Mouse (Mus musculus) testis, adult 2 months (tissue): Measurements from ENCODE around the gene Gm10799. TPM values are rescaled to one million over a fixed set of nuclear protein-coding genes. Genes with fewer than 3 reads are reported as not detected.

ENCODE experiments used
- H3K27ac ChIP-seq: fragments of 200-500 bp; 2 replicates; pipeline ENCODE4 v1.5.1; 2012; ENCODE audit warnings: low read depth, low read length; ENCODE audit not compliant: control insufficient read depth, insufficient read depth
- H3K27me3 ChIP-seq: fragments of 200-500 bp; 2 replicates; pipeline ENCODE4 v1.6.1; 2012; ENCODE audit warnings: mild to moderate bottlenecking, low read length, moderate library complexity; ENCODE audit not compliant: control insufficient read depth, insufficient read depth
- H3K36me3 ChIP-seq: fragments of 200-500 bp; 2 replicates; pipeline ENCODE4 v1.6.1; 2012; ENCODE audit warnings: mild to moderate bottlenecking, low read length; ENCODE audit not compliant: control insufficient read depth, insufficient read depth
- H3K4me1 ChIP-seq: fragments of 200-500 bp; 2 replicates; pipeline ENCODE4 v1.6.1; 2012; ENCODE audit warnings: low read length; ENCODE audit not compliant: control insufficient read depth, insufficient read depth
- H3K4me3 ChIP-seq: fragments of 200-500 bp; 2 replicates; pipeline ENCODE4 v1.5.1; 2012; ENCODE audit warnings: low read depth, mild to moderate bottlenecking, low read length, moderate library complexity, mixed read lengths; ENCODE audit not compliant: control insufficient read depth
- CTCF ChIP-seq: fragments of 200-500 bp; IDR thresholded peaks from 2 replicates; pipeline ENCODE4 v1.5.1; 2012; ENCODE audit warnings: low read depth, mild to moderate bottlenecking, inconsistent platforms, low read length, moderate library complexity; ENCODE audit not compliant: control insufficient read depth, insufficient read depth, insufficient replicate concordance
- POLR2A ChIP-seq: fragments of 200-500 bp; IDR thresholded peaks from 2 replicates; pipeline ENCODE4 v1.6.1; 2012; ENCODE audit warnings: low read depth, mild to moderate bottlenecking, inconsistent platforms, low read length, moderate library complexity; ENCODE audit not compliant: control insufficient read depth
- polyA plus RNA-seq: library from polyadenylated mRNA; depleted of rRNA; stranded (reverse); fragments of >200 nt; gene quantifications from 2 replicates; pipeline ENCODE4 v1.2.3, GENCODE M21; 2012; rRNA removed

Gene Gm10799
- polyA plus RNA-seq, 1 experiment, result not detected

GRCm38 (mm10) chr2:104032056-104032455 is 36.3 kb downstream of the Gm10799 start:
- Histone ChIP-seq H3K27me3 (no peaks in the 10 kb centered on the region), H3K4me1 (peaks cover 7% of the 10 kb centered on the region), H3K36me3 (peaks cover 6% of the 10 kb centered on the region), H3K4me3 (no peak overlapping the region), H3K27ac (no peak overlapping the region)
- TF ChIP-seq POLR2A (no peak), CTCF (no peak)

- no peak for TF ChIP-seq POLR2A
- TF ChIP-seq CTCF, result no peak
- no peaks in the 10 kb centered on the region for H3K27me3 ChIP-seq
- peaks cover 5% of the 10 kb centered on the region for H3K36me3 ChIP-seq
Measured at GRCm38 (mm10) chr2:104030381-104030780, 38.0 kb downstream of the Gm10799 start.

GRCm38 (mm10) chr2:104029074-104029473 is 39.3 kb downstream of the Gm10799 start:
- no peak overlapping the region for H3K27ac ChIP-seq
- peaks cover 7% of the 10 kb centered on the region for H3K4me1 ChIP-seq
- peaks cover 3% of the 10 kb centered on the region for H3K36me3 ChIP-seq
- TF ChIP-seq POLR2A (no peak), CTCF (no peak)
- H3K27me3 ChIP-seq, result no peaks in the 10 kb centered on the region
- H3K4me3 ChIP-seq, result no peak overlapping the region

More at GRCm38 (mm10) chr2:104030381-104030780, 38.0 kb downstream of the Gm10799 start:
- Histone ChIP-seq H3K4me1 (peaks cover 7% of the 10 kb centered on the region), H3K4me3 (no peak overlapping the region), H3K27ac (no peak overlapping the region)

GRCm38 (mm10) chr2:104028139-104028723 is 40.1 kb downstream of the Gm10799 start, which contains the start of gene 4931422A03Rik:
Gene 4931422A03Rik (minus strand): TSS chr2:104028361.
- peak within 1 kb of the TSS; percentile 99 for H3K4me3 ChIP-seq
- no peak for TF ChIP-seq CTCF
- peak; percentile 34; the same call in 1 of the 2 replicates for TF ChIP-seq POLR2A
- H3K27ac ChIP-seq, result peak within 1 kb of the TSS; percentile 97
- peaks cover 7% of the 10 kb centered on the region for H3K4me1 ChIP-seq
- H3K36me3 ChIP-seq, result peaks cover 2% of the 10 kb centered on the region
- no peaks in the 10 kb centered on the region for H3K27me3 ChIP-seq

- TF ChIP-seq POLR2A (no peak; the same call in 1 of the 2 replicates), CTCF (no peak)
- peak within 1 kb of the TSS; percentile 97 for H3K27ac ChIP-seq
Measured at GRCm38 (mm10) chr2:104027458-104028138, 40.8 kb downstream of the Gm10799 start, which contains the start of gene Fbxo3. Gene Fbxo3 (plus strand): TSS chr2:104027721.

GRCm38 (mm10) chr2:104024656-104025055 is 43.7 kb downstream of the Gm10799 start:
- no peak overlapping the region for H3K4me3 ChIP-seq
- H3K27ac ChIP-seq, result no peak overlapping the region
- no peaks in the 10 kb centered on the region for H3K27me3 ChIP-seq
- H3K36me3 ChIP-seq, result peaks cover 2% of the 10 kb centered on the region
- H3K4me1 ChIP-seq, result peaks cover 7% of the 10 kb centered on the region
- no peak for TF ChIP-seq POLR2A
- no peak for TF ChIP-seq CTCF

More at GRCm38 (mm10) chr2:104027458-104028138, 40.8 kb downstream of the Gm10799 start, which contains the start of gene Fbxo3:
- peak within 1 kb of the TSS; percentile 99 for H3K4me3 ChIP-seq
- peaks cover 7% of the 10 kb centered on the region for H3K4me1 ChIP-seq
- no peaks in the 10 kb centered on the region for H3K27me3 ChIP-seq
- H3K36me3 ChIP-seq, result peaks cover 2% of the 10 kb centered on the region

GRCm38 (mm10) chr2:104023096-104023495 is 45.3 kb downstream of the Gm10799 start:
- TF ChIP-seq CTCF, result no peak
- no peak for TF ChIP-seq POLR2A

More at GRCm38 (mm10) chr2:104023096-104023495, 45.3 kb downstream of the Gm10799 start:
- peaks cover 2% of the 10 kb centered on the region for H3K36me3 ChIP-seq
- no peak overlapping the region for H3K27ac ChIP-seq
- peaks cover 2% of the 10 kb centered on the region for H3K4me1 ChIP-seq
- H3K27me3 ChIP-seq, result no peaks in the 10 kb centered on the region
- H3K4me3 ChIP-seq, result no peak overlapping the region

Other genes starting within 250 kb of the Gm10799 start
- gene Lmo2, start 110.6 kb downstream of the Gm10799 start, polyA plus RNA-seq, result 4.7 and 5.9 TPM in 2 replicates
- gene Fbxo3, start 40.8 kb downstream of the Gm10799 start, polyA plus RNA-seq, result 20.7 and 27.4 TPM in 2 replicates
- 50.4 and 58.4 TPM in 2 replicates for gene 4931422A03Rik, start 40.2 kb downstream of the Gm10799 start, polyA plus RNA-seq
- gene Gm10912, start 2.7 kb downstream of the Gm10799 start, polyA plus RNA-seq, result 0.58 and 0.90 TPM in 2 replicates
- gene Cd59b, start 1.3 kb upstream of the Gm10799 start, polyA plus RNA-seq, result 16.5 and 27.6 TPM in 2 replicates
- 13.0 and 20.8 TPM in 2 replicates for gene Cd59a, start 27.3 kb upstream of the Gm10799 start, polyA plus RNA-seq
- 33.9 and 48.2 TPM in 2 replicates for gene A930018P22Rik, start 54.2 kb upstream of the Gm10799 start, polyA plus RNA-seq